14 mouse cellular contexts compared by ENCODE assay signal in the genomic region with DNA sequence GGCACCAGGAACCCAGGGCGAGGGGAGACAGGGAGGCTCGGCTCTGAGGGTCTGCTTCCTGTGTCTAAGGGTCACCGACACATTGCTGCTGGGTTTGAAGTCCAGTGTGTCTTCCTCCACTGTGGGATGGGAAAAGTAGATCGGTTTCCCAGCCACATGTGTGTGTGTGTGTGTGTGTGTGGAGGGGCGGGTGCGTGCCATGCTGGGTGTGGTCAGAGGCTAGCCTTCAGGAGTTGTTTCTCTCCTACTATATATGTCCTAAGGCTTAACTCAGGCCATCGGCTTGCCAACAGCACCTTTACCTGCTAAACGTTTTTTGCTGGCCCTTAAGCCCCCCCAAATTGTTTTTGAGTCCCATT. TPM values are rescaled to one million over a fixed set of nuclear protein-coding genes. Genes with fewer than 3 reads are reported as not detected.
A peak's percentile ranks its signal among the peaks of the same experiment; 100 is the strongest.
DNase-seq lines count a peak whose midpoint lies in the region; ATAC-seq lines count a peak whose summit lies in the region.
"Had no signal": no experiment of that assay in that cellular context is flagged by ENCODE, and none has a peak within 500 bp of the region (broad histone marks: within the 10 kb centered on the region; RNA-seq: fewer than 3 reads in every experiment).

No protein-coding gene starts in this region.

- H3K4me1 ChIP-seq in kidney, embryonic 14.5 days (ENCODE audit: control insufficient read depth, insufficient read depth, low read length), result 0 out of 2 replicates have a peak, but pooled peaks cover 6% of the 10 kb centered on the region
- H3K4me1 ChIP-seq in liver, embryonic 12.5 days, result peaks cover 33% of the 10 kb centered on the region
- no peaks in the 10 kb centered on the region for H3K4me1 ChIP-seq in stomach, embryonic 14.5 days (ENCODE audit: control insufficient read depth, insufficient read depth, low read length)

- no peak overlapping the region for H3K4me2 ChIP-seq in kidney, embryonic 14.5 days (replicated peaks; ENCODE audit: low read depth, low read length)
- H3K4me2 ChIP-seq in liver, embryonic 12.5 days, result peak overlapping the region; percentile 59
- H3K4me2 ChIP-seq in stomach, embryonic 14.5 days (replicated peaks; ENCODE audit: low read depth, low read length), result no peak overlapping the region
- H3K4me2 ChIP-seq: forebrain, embryonic 12.5 days; midbrain, embryonic 11.5 days had no signal

- no peak overlapping the region for H3K9ac ChIP-seq in kidney, embryonic 14.5 days (ENCODE audit: low read depth, low read length)
- peak overlapping the region; percentile 43 for H3K9ac ChIP-seq in liver, embryonic 12.5 days
- no peak overlapping the region for H3K9ac ChIP-seq in stomach, embryonic 14.5 days (replicated peaks; ENCODE audit: low read depth, low read length)
- H3K9ac ChIP-seq: forebrain, embryonic 12.5 days had no signal

- peaks cover 21% of the 10 kb centered on the region; the same call in 1 of the 2 replicates for H3K36me3 ChIP-seq in kidney, embryonic 14.5 days (ENCODE audit: control insufficient read depth, insufficient read depth, low read length)
- peaks cover 44% of the 10 kb centered on the region for H3K36me3 ChIP-seq in liver, embryonic 12.5 days
- peaks cover 32% of the 10 kb centered on the region for H3K36me3 ChIP-seq in stomach, embryonic 14.5 days (ENCODE audit: control insufficient read depth, insufficient read depth, low read length)

- H3K27me3 ChIP-seq in kidney, embryonic 14.5 days (ENCODE audit: control insufficient read depth, insufficient read depth, low read length), result no peaks in the 10 kb centered on the region
- no peaks in the 10 kb centered on the region for H3K27me3 ChIP-seq in liver, embryonic 12.5 days (replicated peaks)
- H3K27me3 ChIP-seq in stomach, embryonic 14.5 days (ENCODE audit: control insufficient read depth, insufficient read depth, low read length), result no peaks in the 10 kb centered on the region
- H3K27me3 ChIP-seq: forebrain, embryonic 12.5 days had no signal

- ATAC-seq in kidney, embryonic 14.5 days (ENCODE audit: low FRiP score, low TSS enrichment), result peak; percentile 28; the same call in 1 of the 2 replicates
- ATAC-seq in erythroblast, adult 5-6 weeks (replicated peaks; ENCODE audit: low FRiP score, poor library complexity, severe bottlenecking), result peak; percentile 67
- peak; percentile 69 for ATAC-seq in liver, embryonic 12.5 days
- ATAC-seq in stomach, embryonic 14.5 days (ENCODE audit: insufficient number of reproducible peaks, insufficient read depth, low FRiP score, low read depth), result 0 out of 2 replicates have a peak, but pooled peaks have one; percentile 37

- DNase-seq in kidney, postnatal 25 days, result no peak
- no peak for DNase-seq in layer of hippocampus, adult 18-20 months (ENCODE audit: low spot score in 2 of 2)
- DNase-seq in adrenal gland, adult 2 months, result no peak
- no peak for DNase-seq in right cerebral cortex, postnatal 36 days (ENCODE audit: low spot score in 2 of 2)
- DNase-seq: adrenal gland, adult 8-10 months; heart, postnatal 36 days; thymus, postnatal 4 days had no signal

- no peaks in the 10 kb centered on the region for H3K9me3 ChIP-seq in kidney, embryonic 14.5 days (ENCODE audit: control insufficient read depth, low read length)
- H3K9me3 ChIP-seq in liver, embryonic 12.5 days (replicated peaks), result no peaks in the 10 kb centered on the region
- H3K9me3 ChIP-seq in stomach, embryonic 14.5 days (ENCODE audit: control insufficient read depth, low read depth, low read length), result no peaks in the 10 kb centered on the region
- H3K9me3 ChIP-seq: forebrain, embryonic 12.5 days had no signal

- 67% methylated on average over 8 of the region's 8 CpGs for WGBS in kidney, embryonic 14.5 days
- WGBS in liver, embryonic 12.5 days (ENCODE audit: insufficient replicate concordance), result 26% methylated on average over 8 of the region's 8 CpGs
- WGBS in stomach, embryonic 14.5 days, result 60% methylated on average over 8 of the region's 8 CpGs

- peak overlapping the region; percentile 42; the same call in 1 of the 2 replicates for H3K27ac ChIP-seq in kidney, embryonic 14.5 days (ENCODE audit: low read depth, low read length)
- peak overlapping the region; percentile 77 for H3K27ac ChIP-seq in liver, embryonic 12.5 days
- no peak overlapping the region for H3K27ac ChIP-seq in stomach, embryonic 14.5 days (ENCODE audit: low read length)
- H3K27ac ChIP-seq: forebrain, embryonic 12.5 days; left cerebral cortex, adult 2 months had no signal

- no peak overlapping the region for H3K4me3 ChIP-seq in kidney, embryonic 14.5 days (ENCODE audit: low read length)
- H3K4me3 ChIP-seq in liver, embryonic 12.5 days, result peak overlapping the region; percentile 21
- no peak overlapping the region for H3K4me3 ChIP-seq in stomach, embryonic 14.5 days (ENCODE audit: low read depth, low read length)
- H3K4me3 ChIP-seq: forebrain, embryonic 12.5 days; left cerebral cortex, adult 2 months had no signal

RNA-seq across cellular contexts. Expression of a gene that starts 35.0 kb away (rescaled TPM):
- polyA plus RNA-seq in kidney, embryonic 14.5 days (2014; fragmentation: Nextera tagmentation; extraction: Ambion mirVana), result 10.5 and 17.5 TPM in 2 replicates
- 0.38 and 1.9 TPM in 2 replicates for total RNA-seq in erythroblast, adult 5-6 weeks (2015; ENCODE audit: low replicate concordance)
- 1.3 TPM in 2 replicates for total RNA-seq in erythroblast, adult 5-6 weeks (2017; ENCODE audit: low replicate concordance)
- polyA plus RNA-seq in liver, embryonic 12.5 days (2016; fragmentation: Nextera tagmentation; extraction: Ambion mirVana), result 6.5 and 7.6 TPM in 2 replicates
- 21.9 and 26.5 TPM in 2 replicates for polyA plus RNA-seq in stomach, embryonic 14.5 days (2014; fragmentation: Nextera tagmentation; extraction: Ambion mirVana)
- 10 to 100 TPM; 24.0 to 24.7 TPM for total RNA-seq in layer of hippocampus, adult 18-20 months (2021)
- total RNA-seq in adrenal gland, adult 2 months (2021), result 10 to 100 TPM; 12.3 to 13.5 TPM
- 7.6 and 9.4 TPM in 2 replicates for polyA plus RNA-seq in adrenal gland, adult 2 months (2012; rRNA removed)

RNA-seq across cellular contexts. Expression of a gene that starts 41.9 kb away (rescaled TPM):
- polyA plus RNA-seq in kidney, embryonic 14.5 days (2014; fragmentation: Nextera tagmentation; extraction: Ambion mirVana), result 4.3 and 4.7 TPM in 2 replicates
- total RNA-seq in erythroblast, adult 5-6 weeks (2015; ENCODE audit: low replicate concordance), result 7.5 and 9.8 TPM in 2 replicates
- 4.3 and 7.7 TPM in 2 replicates for total RNA-seq in erythroblast, adult 5-6 weeks (2017; ENCODE audit: low replicate concordance)
- 1.0 and 1.7 TPM in 2 replicates for polyA plus RNA-seq in liver, embryonic 12.5 days (2016; fragmentation: Nextera tagmentation; extraction: Ambion mirVana)
- 6.6 and 8.5 TPM in 2 replicates for polyA plus RNA-seq in stomach, embryonic 14.5 days (2014; fragmentation: Nextera tagmentation; extraction: Ambion mirVana)
- total RNA-seq in layer of hippocampus, adult 18-20 months (2021), result 100 to 1,000 TPM; 143 to 153 TPM
- total RNA-seq in adrenal gland, adult 2 months (2021), result 10 to 100 TPM; 37.2 to 53.2 TPM
- 14.2 and 17.6 TPM in 2 replicates for polyA plus RNA-seq in adrenal gland, adult 2 months (2012; rRNA removed)
